Mouse (Mus musculus) small intestine, adult 2 months (tissue): ENCODE results near the gene Wdr77. TPM values are rescaled to one million over a fixed set of nuclear protein-coding genes. Genes with fewer than 3 reads are reported as not detected.

Source experiments
- H3K27ac ChIP-seq: fragments of 200-500 bp; 2 replicates; pipeline ENCODE4 v1.5.1; 2012; ENCODE audit warnings: low read depth, low read length, control low read depth, inconsistent platforms; ENCODE audit not compliant: insufficient read depth
- H3K27me3 ChIP-seq: fragments of 200-500 bp; 2 replicates; pipeline ENCODE4 v1.6.1; 2012; ENCODE audit warnings: mild to moderate bottlenecking, moderate library complexity, low read length, inconsistent platforms; ENCODE audit not compliant: control insufficient read depth, insufficient read depth
- H3K36me3 ChIP-seq: fragments of 200-500 bp; 2 replicates; pipeline ENCODE4 v1.6.1; 2012; ENCODE audit warnings: mild to moderate bottlenecking, low read length, control low read depth, inconsistent platforms; ENCODE audit not compliant: control insufficient read depth, insufficient read depth
- H3K4me1 ChIP-seq: fragments of 200-500 bp; 2 replicates; pipeline ENCODE4 v1.6.1; 2012; ENCODE audit warnings: low read length, inconsistent platforms, mixed read lengths; ENCODE audit not compliant: control insufficient read depth, insufficient read depth, insufficient read length
- H3K4me3 ChIP-seq: fragments of 200-500 bp; 2 replicates; pipeline ENCODE4 v1.5.1; 2012; ENCODE audit warnings: low read depth, mild to moderate bottlenecking, control low read depth, inconsistent platforms, low read length, moderate library complexity
- CTCF ChIP-seq: fragments of 200-500 bp; IDR thresholded peaks from 2 replicates; pipeline ENCODE4 v1.5.1; 2012; ENCODE audit warnings: low read depth, mild to moderate bottlenecking, control low read depth, inconsistent platforms, low read length, moderate library complexity, mixed read lengths; ENCODE audit not compliant: insufficient replicate concordance, insufficient read length; ENCODE audit errors: extremely low read depth
- POLR2A ChIP-seq: fragments of 200-500 bp; IDR thresholded peaks from 2 replicates; pipeline ENCODE4 v1.6.1; 2012; ENCODE audit warnings: low read depth, mild to moderate bottlenecking, control low read depth, inconsistent platforms, low read length, moderate library complexity
- WGBS: fragments of 180-500 bp; shearing (Covaris S2); methylation state at CpG from one replicate; pipeline ENCODE4 v1.1.7; 2018; 5-methylcytosine and 5-hydroxymethylcytosine counted together
- polyA plus RNA-seq: library from polyadenylated mRNA; depleted of rRNA; stranded (reverse); fragments of >200 nt; gene quantifications from 2 replicates; pipeline ENCODE4 v1.2.3, GENCODE M21; 2012; rRNA removed

Wdr77 gene
- polyA plus RNA-seq, 1 experiment: 9.5 TPM

DNA sequence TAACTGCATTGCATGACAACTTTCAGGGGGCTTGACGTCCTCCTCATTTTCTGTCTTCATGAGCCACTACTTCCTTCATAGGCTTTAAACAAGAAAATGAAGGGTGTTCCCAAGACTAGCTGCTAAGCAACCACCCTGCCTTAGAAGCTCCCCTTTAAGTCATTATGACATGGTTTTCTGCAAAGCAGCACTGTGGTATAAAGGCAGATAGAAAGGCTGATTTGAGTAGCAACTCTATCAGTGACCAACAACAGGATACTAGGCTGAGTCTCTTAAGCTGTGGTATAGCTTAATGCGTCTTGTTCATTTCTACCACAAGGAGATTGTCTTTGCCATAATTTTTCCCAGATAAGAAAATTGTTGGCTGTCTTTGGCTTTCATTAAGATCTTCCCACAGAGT, 55.4 kb downstream of the Wdr77 start, which contains the start of gene Pifo:
TSS of gene Pifo (minus strand) at position 101 of the 400 bp plus-strand sequence.
- Histone ChIP-seq H3K36me3 (no peaks in the 10 kb centered on the region), H3K4me1 (no peaks in the 10 kb centered on the region), H3K4me3 (no peak within 1 kb of the TSS), H3K27me3 (no peaks in the 10 kb centered on the region), H3K27ac (no peak within 1 kb of the TSS)
- no peak for TF ChIP-seq POLR2A
- no peak for TF ChIP-seq CTCF
- WGBS: 85% methylated on average over 2 of the region's 2 CpGs

Other genes with a start within 250 kb of the Wdr77 start
- 0.25 and 0.89 TPM in 2 replicates for gene Rap1a, start 158.0 kb upstream of the Wdr77 start, polyA plus RNA-seq
- gene Adora3, start 88.5 kb upstream of the Wdr77 start, polyA plus RNA-seq: 0.39 and 0.41 TPM in 2 replicates
- gene Tmigd3, start 88.5 kb upstream of the Wdr77 start, polyA plus RNA-seq: 0.94 and 1.1 TPM in 2 replicates
- 0.81 and 1.8 TPM in 2 replicates for gene I830077J02Rik, start 26.7 kb upstream of the Wdr77 start, polyA plus RNA-seq
- 72.1 and 125 TPM in 2 replicates for gene Atp5f1, start 730 bp downstream of the Wdr77 start, polyA plus RNA-seq
- 0.17 and 0.24 TPM in 2 replicates for gene Ovgp1, start 14.3 kb downstream of the Wdr77 start, polyA plus RNA-seq
- not detected in 2 replicates for gene Pifo, start 55.3 kb downstream of the Wdr77 start, polyA plus RNA-seq
- gene Chil5, start 73.4 kb downstream of the Wdr77 start, polyA plus RNA-seq: not detected in 2 replicates
- gene Chia1, start 153.9 kb downstream of the Wdr77 start, polyA plus RNA-seq: 0.09 TPM in 1 of 2 replicates, not detected in the other
- 1.9 TPM in 1 of 2 replicates, not detected in the other for gene Chil3, start 208.2 kb downstream of the Wdr77 start, polyA plus RNA-seq